Mouse (Mus musculus): ENCODE measurements around the gene Mier3.
"Not testable (repeated sequence)": the region's sequence is repeated elsewhere in the genome, so short reads cannot be mapped to it uniquely, and the experiment has no call there.

The Mier3 gene

GRCm38 (mm10) chr13:111703952-111704351 lies 23.2 kb downstream of the Mier3 start:
- DNase-seq = not testable (repeated sequence)

- no peak for DNase-seq
These were observed 29.8 kb downstream of the Mier3 start for GRCm38 (mm10) chr13:111710531-111710930.

GRCm38 (mm10) chr13:111719726-111720125 lies 38.9 kb downstream of the Mier3 start:
- no peak for DNase-seq

- DNase-seq = no peak
These were observed 44.0 kb downstream of the Mier3 start for GRCm38 (mm10) chr13:111724811-111725164.

- peak; percentile 99 for DNase-seq
These were observed 44.6 kb downstream of the Mier3 start for GRCm38 (mm10) chr13:111725165-111726077.

- no peak for DNase-seq
These were observed 46.1 kb downstream of the Mier3 start for GRCm38 (mm10) chr13:111726898-111727297.

- no peak for DNase-seq
These were observed 60.6 kb downstream of the Mier3 start for GRCm38 (mm10) chr13:111741204-111741990.

GRCm38 (mm10) chr13:111741991-111742615 lies 61.3 kb downstream of the Mier3 start:
- peak; percentile 76 for DNase-seq

GRCm38 (mm10) chr13:111744233-111745000 lies 63.6 kb downstream of the Mier3 start:
- no peak for DNase-seq

- no peak for DNase-seq
These were observed 64.4 kb downstream of the Mier3 start for GRCm38 (mm10) chr13:111745216-111745615.

- no peak for DNase-seq
These were observed 66.1 kb downstream of the Mier3 start for GRCm38 (mm10) chr13:111746831-111747230.

GRCm38 (mm10) chr13:111748301-111749062 lies 67.7 kb downstream of the Mier3 start:
- DNase-seq = no peak

- DNase-seq = no peak
These were observed 72.5 kb downstream of the Mier3 start for GRCm38 (mm10) chr13:111753321-111753720.

- DNase-seq = no peak
These were observed 74.6 kb downstream of the Mier3 start for GRCm38 (mm10) chr13:111755377-111755776.

- DNase-seq = no peak
These were observed 75.2 kb downstream of the Mier3 start for GRCm38 (mm10) chr13:111755937-111756336.

- DNase-seq = no peak
These were observed 76.2 kb downstream of the Mier3 start for GRCm38 (mm10) chr13:111756986-111757385.

GRCm38 (mm10) chr13:111762526-111762925 lies 81.7 kb downstream of the Mier3 start:
- no peak for DNase-seq

All from kidney, postnatal 10 days (tissue).